In the genomic region with DNA sequence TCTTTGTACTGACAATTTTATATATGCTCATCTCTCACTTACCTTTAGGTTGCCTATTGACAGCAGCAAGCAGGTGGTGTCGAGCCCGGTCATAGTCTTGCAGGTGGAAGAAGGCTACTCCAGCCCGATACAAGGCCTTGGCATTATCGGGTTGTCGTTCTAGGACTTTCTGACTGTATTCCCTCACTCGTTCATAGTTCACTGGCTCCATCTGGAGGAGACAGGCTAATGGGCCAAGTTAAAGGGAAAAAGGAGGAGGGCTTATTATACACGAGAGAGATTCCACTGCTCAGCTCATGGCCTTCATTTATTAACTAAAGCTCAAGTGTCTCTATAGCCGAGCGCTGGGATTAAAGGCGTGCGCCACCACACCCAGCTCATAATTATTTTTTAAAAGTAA, we compare ENCODE assay signal across 11 mouse cellular contexts. TPM values are rescaled to one million over a fixed set of nuclear protein-coding genes. Genes with fewer than 3 reads are reported as not detected.
DNase-seq lines count a peak whose midpoint lies in the region; ATAC-seq and TF ChIP-seq lines count a peak whose summit lies in the region.
"Had no signal": no experiment of that assay in that cellular context is flagged by ENCODE, and none has a peak within 500 bp of the region (broad histone marks: within the 10 kb centered on the region; RNA-seq: fewer than 3 reads in every experiment).

No protein-coding gene starts in this region.

- peaks cover 33% of the 10 kb centered on the region for H3K4me1 ChIP-seq in forebrain, embryonic 12.5 days
- peaks cover 10% of the 10 kb centered on the region for H3K4me1 ChIP-seq in midbrain, postnatal 0 days (ENCODE audit: insufficient read depth, low read length)

- no peaks in the 10 kb centered on the region for H3K9me3 ChIP-seq in forebrain, embryonic 12.5 days
- H3K9me3 ChIP-seq in midbrain, postnatal 0 days (ENCODE audit: low read length), result no peaks in the 10 kb centered on the region
- H3K9me3 ChIP-seq: liver, embryonic 13.5 days had no signal

- TF ChIP-seq CTCF in left cerebral cortex, adult 2 months (IDR thresholded peaks at IDR 0.05), result peak; percentile 19
- TF ChIP-seq CTCF in midbrain, postnatal 0 days (IDR thresholded peaks at IDR 0.05), result peak; percentile 61

- H3K27me3 ChIP-seq in forebrain, embryonic 12.5 days, result no peaks in the 10 kb centered on the region
- no peaks in the 10 kb centered on the region for H3K27me3 ChIP-seq in midbrain, postnatal 0 days (ENCODE audit: insufficient read depth, low read length)
- H3K27me3 ChIP-seq: liver, embryonic 13.5 days had no signal

- peak; percentile 50 for DNase-seq in cerebellum, adult 9-10 months
- DNase-seq in cerebellum, adult 9-11 months, result no peak
- no peak for DNase-seq in left cerebral cortex, adult 2 months (ENCODE audit: extremely low spot score in 1 of 2, low spot score in 2 of 2)
- DNase-seq in left cerebral cortex, postnatal 10 days (ENCODE audit: extremely low spot score in 1 of 2, low spot score in 2 of 2), result no peak
- peak; percentile 50 for DNase-seq in midbrain, postnatal 0 days (ENCODE audit: low spot score)
- DNase-seq in right cerebral cortex, adult 18-20 months, result no peak
- no peak for DNase-seq in urinary bladder, postnatal 4 days (ENCODE audit: low spot score in 2 of 2)
- DNase-seq: heart, postnatal 10 days; liver, embryonic 13.5 days had no signal

- 80% methylated on average over 11 of the region's 11 CpGs for whole genome bisulfite sequencing in forebrain, embryonic 12.5 days
- 68% methylated on average over 11 of the region's 11 CpGs for WGBS in midbrain, postnatal 0 days

- no peak overlapping the region for H3K4me3 ChIP-seq in left cerebral cortex, adult 2 months
- H3K4me3 ChIP-seq in forebrain, embryonic 12.5 days (replicated peaks), result no peak overlapping the region
- H3K4me3 ChIP-seq in midbrain, postnatal 0 days (ENCODE audit: low read depth, low read length), result no peak overlapping the region

- 0 out of 2 replicates have a peak overlapping the region, but pooled peaks have one; percentile 38 for H3K9ac ChIP-seq in forebrain, embryonic 12.5 days
- 0 out of 2 replicates have a peak overlapping the region, but pooled peaks have one; percentile 13 for H3K9ac ChIP-seq in midbrain, postnatal 0 days (replicated peaks; ENCODE audit: low read length, poor library complexity, severe bottlenecking)

- H3K27ac ChIP-seq in left cerebral cortex, adult 2 months, result no peak overlapping the region
- no peak overlapping the region for H3K27ac ChIP-seq in forebrain, embryonic 12.5 days
- H3K27ac ChIP-seq in midbrain, postnatal 0 days (ENCODE audit: low read depth, low read length), result no peak overlapping the region
- H3K27ac ChIP-seq: liver, embryonic 13.5 days had no signal

- ATAC-seq in forebrain, embryonic 12.5 days (ENCODE audit: low FRiP score), result no peak
- no peak for ATAC-seq in midbrain, postnatal 0 days (ENCODE audit: low FRiP score)

- intact Hi-C loops in left cerebral cortex, adult 2 months (cut with DNase I), result loop anchor here (5.0 kb wide), 1 partner anchor 249 kb away; no protein-coding TSS in a partner anchor
- intact Hi-C loops in left cerebral cortex, postnatal 10 days (cut with DNase I), result loop anchor here (5.0 kb wide), 1 partner anchor 44 kb away; a partner anchor contains a TSS

- H3K36me3 ChIP-seq in forebrain, embryonic 12.5 days (replicated peaks), result peaks cover 51% of the 10 kb centered on the region
- peaks cover 11% of the 10 kb centered on the region for H3K36me3 ChIP-seq in midbrain, postnatal 0 days (ENCODE audit: insufficient read depth, low read length)

- H3K4me2 ChIP-seq in forebrain, embryonic 12.5 days, result no peak overlapping the region
- no peak overlapping the region; the same call in 1 of the 2 replicates for H3K4me2 ChIP-seq in midbrain, postnatal 0 days (ENCODE audit: low read depth, low read length, poor library complexity, severe bottlenecking)

RNA-seq across cellular contexts. Expression of a gene that starts 3.3 kb away (rescaled TPM):
- 10 to 100 TPM; 34.5 to 36.7 TPM for total RNA-seq in left cerebral cortex, adult 2 months (2021)
- 10 to 100 TPM; 27.7 to 29.0 TPM for total RNA-seq in left cerebral cortex, postnatal 10 days (2021)
- polyA plus RNA-seq in forebrain, embryonic 12.5 days (2016; fragmentation: Nextera tagmentation; extraction: Ambion mirVana), result 78.7 and 83.9 TPM in 2 replicates
- 63.0 and 63.8 TPM in 2 replicates for total RNA-seq in midbrain, postnatal 0 days (2014; rRNA removed)
- 38.8 and 45.3 TPM in 2 replicates for polyA plus RNA-seq in midbrain, postnatal 0 days (2015; fragmentation: Nextera tagmentation; extraction: Ambion mirVana)

RNA-seq across cellular contexts. Expression of a gene that starts 4.0 kb away (rescaled TPM):
- 100 to 1,000 TPM; 125 to 129 TPM for total RNA-seq in left cerebral cortex, adult 2 months (2021)
- total RNA-seq in left cerebral cortex, postnatal 10 days (2021), result 10 to 100 TPM; 98.6 to 98.9 TPM
- polyA plus RNA-seq in forebrain, embryonic 12.5 days (2016; fragmentation: Nextera tagmentation; extraction: Ambion mirVana), result 7.2 and 7.8 TPM in 2 replicates
- total RNA-seq in midbrain, postnatal 0 days (2014; rRNA removed), result 25.9 and 36.2 TPM in 2 replicates
- polyA plus RNA-seq in midbrain, postnatal 0 days (2015; fragmentation: Nextera tagmentation; extraction: Ambion mirVana), result 4.6 and 5.5 TPM in 2 replicates

RNA-seq across cellular contexts. Expression of a gene that starts 13.5 kb away (rescaled TPM):
- total RNA-seq in left cerebral cortex, adult 2 months (2021), result 1 to 10 TPM; 5.3 to 6.7 TPM
- total RNA-seq in left cerebral cortex, postnatal 10 days (2021), result 1 to 10 TPM; 4.5 to 5.5 TPM
- polyA plus RNA-seq in forebrain, embryonic 12.5 days (2016; fragmentation: Nextera tagmentation; extraction: Ambion mirVana), result 6.6 and 7.9 TPM in 2 replicates
- 6.0 and 6.2 TPM in 2 replicates for total RNA-seq in midbrain, postnatal 0 days (2014; rRNA removed)
- polyA plus RNA-seq in midbrain, postnatal 0 days (2015; fragmentation: Nextera tagmentation; extraction: Ambion mirVana), result 3.2 and 4.5 TPM in 2 replicates

RNA-seq across cellular contexts. Expression of a gene that starts 13.8 kb away (rescaled TPM):
- total RNA-seq in left cerebral cortex, adult 2 months (2021), result not detected
- 1 to 10 TPM in 1 of 2 experiments, not detected in 1; 1.9 TPM for total RNA-seq in left cerebral cortex, postnatal 10 days (2021)
- not detected in 2 replicates for polyA plus RNA-seq in forebrain, embryonic 12.5 days (2016; fragmentation: Nextera tagmentation; extraction: Ambion mirVana)
- total RNA-seq in midbrain, postnatal 0 days (2014; rRNA removed), result 5.6 and 12.7 TPM in 2 replicates
- polyA plus RNA-seq in midbrain, postnatal 0 days (2015; fragmentation: Nextera tagmentation; extraction: Ambion mirVana), result not detected in 2 replicates
- total RNA-seq: heart, postnatal 10 days had no signal
- polyA plus RNA-seq: liver, embryonic 13.5 days; stomach, embryonic 14.5 days had no signal

RNA-seq across cellular contexts. Expression of a gene that starts 17.4 kb away (rescaled TPM):
- 100 to 1,000 TPM in 1 of 2 experiments, 10 to 100 TPM in 1; 96.6 to 105 TPM for total RNA-seq in left cerebral cortex, adult 2 months (2021)
- total RNA-seq in left cerebral cortex, postnatal 10 days (2021), result 100 to 1,000 TPM; 109 to 110 TPM
- 158 and 161 TPM in 2 replicates for polyA plus RNA-seq in forebrain, embryonic 12.5 days (2016; fragmentation: Nextera tagmentation; extraction: Ambion mirVana)
- total RNA-seq in midbrain, postnatal 0 days (2014; rRNA removed), result 67.2 and 67.5 TPM in 2 replicates
- 163 and 171 TPM in 2 replicates for polyA plus RNA-seq in midbrain, postnatal 0 days (2015; fragmentation: Nextera tagmentation; extraction: Ambion mirVana)

Comparison
In these comparisons a context has a peak if more than half of its experiments do, and no peak if none do; other contexts are left out.
1. DNase-seq: peak in cerebellum, adult 9-10 months (single experiment) and midbrain, postnatal 0 days (single experiment); none in cerebellum, adult 9-11 months (single experiment), left cerebral cortex, adult 2 months (0 of 2), left cerebral cortex, postnatal 10 days (0 of 2), right cerebral cortex, adult 18-20 months (single experiment) and urinary bladder, postnatal 4 days (0 of 2).